Mouse (Mus musculus): ENCODE results near the gene Hdac10. TPM values are rescaled to one million over a fixed set of nuclear protein-coding genes. Genes with fewer than 3 reads are reported as not detected.

The Hdac10 gene
- polyA plus RNA-seq, 2 experiments, result 5.3 to 8.1 TPM

DNA sequence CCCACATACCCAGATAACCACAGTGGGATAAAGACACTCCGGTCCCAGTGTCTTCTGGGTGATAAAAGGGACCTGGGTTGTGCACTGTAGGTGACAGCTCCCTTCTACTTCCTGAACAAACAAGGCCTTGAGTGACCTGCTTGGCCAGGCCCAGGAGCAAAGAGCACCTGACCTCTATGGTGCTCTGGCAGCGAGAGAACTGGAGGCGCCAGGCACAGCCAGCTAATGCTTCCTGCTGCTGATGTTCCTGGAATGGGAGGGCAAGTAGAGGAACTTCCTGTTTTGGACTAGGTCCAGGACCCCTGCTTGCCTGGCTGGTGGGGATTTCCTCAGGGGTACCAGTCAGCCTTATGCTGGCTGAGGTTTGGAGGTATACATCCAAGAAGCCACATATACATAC, 41.6 kb upstream of the Hdac10 start:
- Histone ChIP-seq H3K27me3 (ENCODE audit: control insufficient read depth, insufficient read depth, low read length) (peaks cover 22% of the 10 kb centered on the region), H3K4me2 (ENCODE audit: low read depth) (no peak overlapping the region), H3K27ac (no peak overlapping the region)

GRCm38 (mm10) chr15:89169431-89169830, 40.9 kb upstream of the Hdac10 start:
- Histone ChIP-seq H3K4me1 (replicated peaks; ENCODE audit: control insufficient read depth in 2 of 2, insufficient read depth in 2 of 2, low read length in 1 of 2) (peaks cover 0 to 11% of the 10 kb centered on the region in 2 experiments; a peak in 2 of 4 replicates), H3K27ac (no peak overlapping the region), H3K27me3 (ENCODE audit: control insufficient read depth, insufficient read depth, low read length) (peaks cover 22% of the 10 kb centered on the region), H3K4me3 (ENCODE audit: insufficient read depth in 1 of 2, low read depth in 2 of 2, low read length in 2 of 2) (no peak overlapping the region), H3K4me2 (ENCODE audit: low read depth) (no peak overlapping the region), H3K9me3 (ENCODE audit: control insufficient read depth, low read length) (no peaks in the 10 kb centered on the region), H3K36me3 (replicated peaks; ENCODE audit: control insufficient read depth, insufficient read depth, low read depth) (no peaks in the 10 kb centered on the region; the same call in 1 of the 2 replicates), H3K9ac (replicated peaks) (no peak overlapping the region)
- no peak for TF ChIP-seq CTCF (IDR thresholded peaks at IDR 0.05; ENCODE audit: low read depth)
- TF ChIP-seq EP300 (IDR thresholded peaks at IDR 0.05; ENCODE audit: low read depth), result no peak
- DNase-seq (ENCODE audit: low read depth in 3 of 3, low spot score in 3 of 3) (no peak), ATAC-seq (ENCODE audit: insufficient read depth) (no peak)
- WGBS (ENCODE audit: insufficient replicate concordance), result 58% methylated on average over 10 of the region's 10 CpGs

More for the DNA sequence above, 41.6 kb upstream of the Hdac10 start:
- no peak overlapping the region for H3K9ac ChIP-seq (replicated peaks)
- ATAC-seq (ENCODE audit: insufficient read depth) (peak; percentile 24; the same call in 1 of the 2 replicates), DNase-seq (ENCODE audit: low read depth in 3 of 3, low spot score in 3 of 3) (no peak)
- H3K9me3 ChIP-seq (ENCODE audit: control insufficient read depth, low read length), result no peaks in the 10 kb centered on the region
- no peak for TF ChIP-seq EP300 (IDR thresholded peaks at IDR 0.05; ENCODE audit: low read depth)
- no peak for TF ChIP-seq CTCF (IDR thresholded peaks at IDR 0.05; ENCODE audit: low read depth)
- peaks cover 0 to 13% of the 10 kb centered on the region in 2 experiments; a peak in 2 of 4 replicates for H3K4me1 ChIP-seq (replicated peaks; ENCODE audit: control insufficient read depth in 2 of 2, insufficient read depth in 2 of 2, low read length in 1 of 2)
- WGBS (ENCODE audit: insufficient replicate concordance), result 27% methylated on average over 3 of the region's 3 CpGs
- H3K4me3 ChIP-seq (ENCODE audit: insufficient read depth in 1 of 2, low read depth in 2 of 2, low read length in 2 of 2), result no peak overlapping the region
- H3K36me3 ChIP-seq (replicated peaks; ENCODE audit: control insufficient read depth, insufficient read depth, low read depth), result no peaks in the 10 kb centered on the region; the same call in 1 of the 2 replicates

GRCm38 (mm10) chr15:89168922-89169321, 40.4 kb upstream of the Hdac10 start:
- Histone ChIP-seq H3K4me3 (ENCODE audit: insufficient read depth in 1 of 2, low read depth in 2 of 2, low read length in 2 of 2) (no peak overlapping the region), H3K27me3 (ENCODE audit: control insufficient read depth, insufficient read depth, low read length) (peaks cover 18% of the 10 kb centered on the region), H3K9me3 (ENCODE audit: control insufficient read depth, low read length) (no peaks in the 10 kb centered on the region), H3K4me2 (ENCODE audit: low read depth) (no peak overlapping the region), H3K36me3 (replicated peaks; ENCODE audit: control insufficient read depth, insufficient read depth, low read depth) (no peaks in the 10 kb centered on the region; the same call in 1 of the 2 replicates), H3K27ac (no peak overlapping the region), H3K9ac (replicated peaks) (no peak overlapping the region), H3K4me1 (replicated peaks; ENCODE audit: control insufficient read depth in 2 of 2, insufficient read depth in 2 of 2, low read length in 1 of 2) (peaks cover 0 to 11% of the 10 kb centered on the region in 2 experiments; a peak in 2 of 4 replicates)
- TF ChIP-seq CTCF (IDR thresholded peaks at IDR 0.05; ENCODE audit: low read depth) (no peak), EP300 (IDR thresholded peaks at IDR 0.05; ENCODE audit: low read depth) (no peak)
- 57% methylated on average over 10 of the region's 10 CpGs for WGBS (ENCODE audit: insufficient replicate concordance)
- ATAC-seq (ENCODE audit: insufficient read depth) (no peak), DNase-seq (ENCODE audit: low read depth in 3 of 3, low spot score in 3 of 3) (no peak)

- Histone ChIP-seq H3K27me3 (ENCODE audit: control insufficient read depth, insufficient read depth, low read length) (no peaks in the 10 kb centered on the region), H3K27ac (no peak overlapping the region), H3K9ac (replicated peaks) (no peak overlapping the region), H3K4me3 (ENCODE audit: insufficient read depth in 1 of 2, low read depth in 2 of 2, low read length in 2 of 2) (no peak overlapping the region), H3K36me3 (replicated peaks; ENCODE audit: control insufficient read depth, insufficient read depth, low read depth) (no peaks in the 10 kb centered on the region; the same call in 1 of the 2 replicates), H3K4me1 (replicated peaks; ENCODE audit: control insufficient read depth in 2 of 2, insufficient read depth in 2 of 2, low read length in 1 of 2) (0 out of 4 replicates have a peak, but pooled peaks cover 0 to 3% of the 10 kb centered on the region in 2 experiments), H3K4me2 (ENCODE audit: low read depth) (no peak overlapping the region), H3K9me3 (ENCODE audit: control insufficient read depth, low read length) (no peaks in the 10 kb centered on the region)
- TF ChIP-seq EP300 (IDR thresholded peaks at IDR 0.05; ENCODE audit: low read depth), result no peak
- no peak for TF ChIP-seq CTCF (IDR thresholded peaks at IDR 0.05; ENCODE audit: low read depth)
- WGBS (ENCODE audit: insufficient replicate concordance), result 74% methylated on average over 12 of the region's 12 CpGs
- ATAC-seq (ENCODE audit: insufficient read depth) (no peak), DNase-seq (ENCODE audit: low read depth in 3 of 3, low spot score in 3 of 3) (no peak)
Observed at GRCm38 (mm10) chr15:89165478-89165877, 37.0 kb upstream of the Hdac10 start.

GRCm38 (mm10) chr15:89161397-89161796, 32.9 kb upstream of the Hdac10 start:
- DNase-seq (ENCODE audit: low read depth in 3 of 3, low spot score in 3 of 3) (no peak), ATAC-seq (ENCODE audit: insufficient read depth) (no peak)
- TF ChIP-seq CTCF (IDR thresholded peaks at IDR 0.05; ENCODE audit: low read depth), result no peak
- TF ChIP-seq EP300 (IDR thresholded peaks at IDR 0.05; ENCODE audit: low read depth), result no peak
- WGBS (ENCODE audit: insufficient replicate concordance), result 72% methylated on average over 9 of the region's 9 CpGs
- no peak overlapping the region for H3K9ac ChIP-seq (replicated peaks)
- H3K9me3 ChIP-seq (ENCODE audit: control insufficient read depth, low read length), result no peaks in the 10 kb centered on the region
- H3K4me3 ChIP-seq (ENCODE audit: insufficient read depth in 1 of 2, low read depth in 2 of 2, low read length in 2 of 2), result no peak overlapping the region
- H3K27me3 ChIP-seq (ENCODE audit: control insufficient read depth, insufficient read depth, low read length), result no peaks in the 10 kb centered on the region
- no peaks in the 10 kb centered on the region for H3K4me1 ChIP-seq (replicated peaks; ENCODE audit: control insufficient read depth in 2 of 2, insufficient read depth in 2 of 2, low read length in 1 of 2)
- H3K4me2 ChIP-seq (ENCODE audit: low read depth), result no peak overlapping the region
- H3K36me3 ChIP-seq (replicated peaks; ENCODE audit: control insufficient read depth, insufficient read depth, low read depth), result no peaks in the 10 kb centered on the region; the same call in 1 of the 2 replicates
- no peak overlapping the region for H3K27ac ChIP-seq

Data from liver, embryonic 14.5 days (tissue).